Mouse (Mus musculus) G1E (cell line): ENCODE data around the gene Dpp9. TPM values are rescaled to one million over a fixed set of nuclear protein-coding genes. Genes with fewer than 3 reads are reported as not detected.

Experiments
- ATAC-seq: 2 replicates; pipeline ENCODE4 v1.8.0; 2016; ENCODE audit warnings: mild to moderate bottlenecking; ENCODE audit not compliant: insufficient number of reproducible peaks, poor library complexity, low FRiP score, severe bottlenecking; ENCODE audit errors: extremely low read depth
- DNase-seq: peaks from one replicate; pipeline ENCODE4 v3.0.0; 2012; ENCODE audit warnings: low spot score
- H3K27me3 ChIP-seq: 2 replicates; pipeline ENCODE4 v1.6.1; 2012; ENCODE audit warnings: mild to moderate bottlenecking, low read length, inconsistent platforms; ENCODE audit not compliant: insufficient read depth
- H3K36me3 ChIP-seq: replicated peaks from 2 replicates; pipeline ENCODE3; 2012; ENCODE audit warnings: mild to moderate bottlenecking, inconsistent platforms
- H3K4me1 ChIP-seq: 2 replicates; pipeline ENCODE4 v1.6.1; 2012; ENCODE audit warnings: low read depth, low read length, inconsistent platforms, mixed read lengths; ENCODE audit not compliant: insufficient read depth
- H3K4me3 ChIP-seq: 2 replicates; pipeline ENCODE4 v1.5.1; 2012; ENCODE audit warnings: low read depth, mild to moderate bottlenecking, inconsistent platforms, low read length, moderate library complexity, mixed read lengths
- H3K9me3 ChIP-seq: replicated peaks from 2 replicates; pipeline ENCODE4 v1.6.1; 2012; ENCODE audit warnings: inconsistent platforms
- CTCF ChIP-seq: IDR thresholded peaks from 2 replicates; pipeline ENCODE4 v1.5.1; 2012; ENCODE audit warnings: low read depth, low read length, inconsistent platforms, mixed read lengths
- GATA1 ChIP-seq: IDR thresholded peaks from 2 replicates; pipeline ENCODE4 v1.6.1; 2012; ENCODE audit warnings: borderline replicate concordance, low read length, inconsistent platforms, mixed read lengths
- GATA2 ChIP-seq: IDR thresholded peaks from 2 replicates; pipeline ENCODE4 v1.6.1; 2012; ENCODE audit warnings: low read depth, low read length, inconsistent platforms, borderline replicate concordance
- POLR2AphosphoS5 ChIP-seq: IDR thresholded peaks from 2 replicates; pipeline ENCODE4 v1.6.1; 2012; ENCODE audit warnings: low read depth, low read length, inconsistent platforms; ENCODE audit not compliant: insufficient replicate concordance
- TAL1 ChIP-seq: conservative IDR thresholded peaks from 2 replicates; pipeline ENCODE4 v1.6.1; 2012; ENCODE audit warnings: low read depth, low read length, inconsistent platforms, mixed read lengths
- polyA plus RNA-seq: library from polyadenylated mRNA; stranded (reverse); fragments of >175 nt; gene quantifications from 2 replicates; pipeline ENCODE4 v1.2.3, GENCODE M21; 2012
- total RNA-seq, 2 experiments: library from RNA; stranded (forward) in 1 of 2; stranded (reverse) in 1 of 2; fragments of 200-1000 nt in 1 of 2; fragments of >200 nt in 1 of 2; fragmentation: Nextera tagmentation in 1 of 2; gene quantifications; 2 replicates each; pipeline ENCODE4 v1.2.3; 2014 to 2017

Gene Dpp9
- total and polyA plus RNA-seq, 3 experiments: 14.4 to 62.4 (median 22.4) TPM

GRCm38 (mm10) chr17:56153643-56154042 is 65.1 kb downstream of the Dpp9 start:
- H3K9me3 ChIP-seq: no peaks in the 10 kb centered on the region
- H3K4me3 ChIP-seq: no peak overlapping the region
- no peak for ATAC-seq
- no peaks in the 10 kb centered on the region for H3K36me3 ChIP-seq
- DNase-seq: no peak
- TF ChIP-seq GATA1: no peak
- TF ChIP-seq POLR2AphosphoS5: no peak
- no peak for TF ChIP-seq CTCF
- no peak for TF ChIP-seq GATA2
- no peak for TF ChIP-seq TAL1
- peaks cover 81% of the 10 kb centered on the region for H3K27me3 ChIP-seq
- H3K4me1 ChIP-seq: peaks cover 5% of the 10 kb centered on the region; the same call in 1 of the 2 replicates

GRCm38 (mm10) chr17:56149897-56150296 is 68.8 kb downstream of the Dpp9 start:
- peaks cover 79% of the 10 kb centered on the region for H3K27me3 ChIP-seq
- no peak for TF ChIP-seq CTCF
- no peak for TF ChIP-seq TAL1
- TF ChIP-seq GATA1: no peak
- TF ChIP-seq GATA2: no peak
- no peak for TF ChIP-seq POLR2AphosphoS5
- no peaks in the 10 kb centered on the region for H3K9me3 ChIP-seq
- no peaks in the 10 kb centered on the region for H3K36me3 ChIP-seq
- ATAC-seq: no peak
- H3K4me3 ChIP-seq: no peak overlapping the region
- H3K4me1 ChIP-seq: no peaks in the 10 kb centered on the region
- no peak for DNase-seq

- H3K9me3 ChIP-seq: no peaks in the 10 kb centered on the region
- H3K36me3 ChIP-seq: no peaks in the 10 kb centered on the region
- H3K27me3 ChIP-seq: peaks cover 77% of the 10 kb centered on the region
- no peak for TF ChIP-seq GATA2
- TF ChIP-seq TAL1: no peak
- TF ChIP-seq POLR2AphosphoS5: no peak
- no peak for TF ChIP-seq CTCF
- no peak for TF ChIP-seq GATA1
- no peaks in the 10 kb centered on the region for H3K4me1 ChIP-seq
- ATAC-seq (no peak), DNase-seq (no peak)
- H3K4me3 ChIP-seq: no peak overlapping the region
Observed at GRCm38 (mm10) chr17:56148790-56149618, 69.7 kb downstream of the Dpp9 start.

- Histone ChIP-seq H3K27me3 (peaks cover 76% of the 10 kb centered on the region), H3K4me1 (no peaks in the 10 kb centered on the region), H3K36me3 (no peaks in the 10 kb centered on the region), H3K9me3 (no peaks in the 10 kb centered on the region), H3K4me3 (no peak overlapping the region)
- ATAC-seq (no peak), DNase-seq (no peak)
- TF ChIP-seq GATA1 (no peak), CTCF (no peak), GATA2 (no peak), TAL1 (no peak), POLR2AphosphoS5 (no peak)
Observed at GRCm38 (mm10) chr17:56148280-56148679, 70.4 kb downstream of the Dpp9 start.

- H3K27me3 ChIP-seq: peaks cover 74% of the 10 kb centered on the region
- no peak for TF ChIP-seq POLR2AphosphoS5
- TF ChIP-seq GATA2: no peak
- TF ChIP-seq CTCF: no peak
- TF ChIP-seq TAL1: no peak
- no peak for TF ChIP-seq GATA1
Observed at GRCm38 (mm10) chr17:56147420-56147819, 71.3 kb downstream of the Dpp9 start.

GRCm38 (mm10) chr17:56146131-56146530 is 72.6 kb downstream of the Dpp9 start:
- peaks cover 83% of the 10 kb centered on the region for H3K27me3 ChIP-seq
- peaks cover 8% of the 10 kb centered on the region for H3K4me1 ChIP-seq

More at GRCm38 (mm10) chr17:56147420-56147819, 71.3 kb downstream of the Dpp9 start:
- ATAC-seq: no peak
- DNase-seq: no peak
- Histone ChIP-seq H3K9me3 (no peaks in the 10 kb centered on the region), H3K4me3 (no peak overlapping the region), H3K4me1 (no peaks in the 10 kb centered on the region), H3K36me3 (no peaks in the 10 kb centered on the region)

More at GRCm38 (mm10) chr17:56146131-56146530, 72.6 kb downstream of the Dpp9 start:
- Histone ChIP-seq H3K9me3 (no peaks in the 10 kb centered on the region), H3K36me3 (no peaks in the 10 kb centered on the region), H3K4me3 (no peak overlapping the region)
- no peak for ATAC-seq
- no peak for TF ChIP-seq GATA1
- TF ChIP-seq TAL1: no peak
- no peak for TF ChIP-seq POLR2AphosphoS5
- no peak for TF ChIP-seq GATA2
- TF ChIP-seq CTCF: no peak
- DNase-seq: no peak
